Mouse (Mus musculus) hindbrain, embryonic 12.5 days (tissue): ENCODE data around the gene Fxyd6. TPM values are rescaled to one million over a fixed set of nuclear protein-coding genes. Genes with fewer than 3 reads are reported as not detected.

Experiments used
- ATAC-seq: fragments of 200-750 bp; cut with Nextera tagmentation; 2 replicates; pipeline ENCODE4 v1.8.0; 2017; ENCODE audit warnings: moderate TSS enrichment; ENCODE audit not compliant: low FRiP score
- H3K27ac ChIP-seq: fragments of 300-500 bp; sonication (generic); 2 replicates; pipeline ENCODE4 v1.5.1; 2016; ENCODE audit warnings: mild to moderate bottlenecking
- H3K27me3 ChIP-seq: fragments of 300-500 bp; sonication (generic); 2 replicates; pipeline ENCODE4 v1.6.1; 2016; ENCODE audit warnings: mild to moderate bottlenecking
- H3K36me3 ChIP-seq: fragments of 300-500 bp; sonication (generic); 2 replicates; pipeline ENCODE4 v1.6.1; 2016; ENCODE audit warnings: mild to moderate bottlenecking
- H3K4me1 ChIP-seq: fragments of 300-500 bp; sonication (generic); 2 replicates; pipeline ENCODE4 v1.6.1; 2016
- H3K4me2 ChIP-seq: fragments of 300-500 bp; sonication (generic); replicated peaks from 2 replicates; pipeline ENCODE4 v1.6.1; 2016; ENCODE audit warnings: mild to moderate bottlenecking
- H3K4me3 ChIP-seq: fragments of 300-500 bp; sonication (generic); 2 replicates; pipeline ENCODE4 v1.5.1; 2016; ENCODE audit warnings: mild to moderate bottlenecking
- H3K9ac ChIP-seq: fragments of 300-500 bp; sonication (generic); 2 replicates; pipeline ENCODE4 v1.6.1; 2016; ENCODE audit warnings: mild to moderate bottlenecking, moderate library complexity
- H3K9me3 ChIP-seq: fragments of 300-500 bp; sonication (generic); replicated peaks from 2 replicates; pipeline ENCODE4 v1.6.1; 2016; ENCODE audit warnings: mild to moderate bottlenecking
- WGBS: fragments of 180-500 bp; shearing (Covaris S2); methylation state at CpG from one replicate; pipeline ENCODE4 v1.1.7; 2016; 5-methylcytosine and 5-hydroxymethylcytosine counted together
- polyA plus RNA-seq: library from polyadenylated mRNA; unstranded; fragments of >200 nt; fragmentation: Nextera tagmentation; extraction: Ambion mirVana; gene quantifications from 2 replicates; pipeline ENCODE4 v1.2.1, GENCODE M21; 2016

Fxyd6 gene
- polyA plus RNA-seq: 190 and 196 TPM in 2 replicates

DNA sequence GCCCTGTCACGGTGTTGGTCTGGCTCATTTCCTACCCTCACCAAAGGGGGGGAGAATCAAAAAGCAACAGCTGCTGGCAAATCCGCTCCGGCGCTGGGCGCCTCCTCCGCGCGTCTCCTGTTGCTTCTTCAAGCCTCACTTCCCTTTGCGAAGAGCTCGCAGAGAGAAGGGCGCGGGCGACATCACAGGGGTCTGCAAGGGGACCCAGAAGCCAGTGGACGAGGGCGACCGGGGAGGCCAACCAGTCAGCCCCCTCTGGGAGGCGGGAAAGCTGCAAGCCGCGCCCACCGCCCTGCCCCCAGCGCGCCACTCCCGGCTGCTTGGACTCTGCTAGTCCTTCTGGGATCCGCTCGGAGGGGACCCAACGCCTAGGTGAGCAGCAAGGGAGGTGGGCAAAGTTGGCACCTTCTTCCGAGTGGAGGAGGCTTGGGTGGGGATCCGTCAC is at the start of gene Fxyd6:
Fxyd6 (plus strand) TSS at position 69 of the 445 bp plus-strand sequence.
- H3K9ac ChIP-seq: peak within 1 kb of the TSS; percentile 79
- H3K4me3 ChIP-seq: peak within 1 kb of the TSS; percentile 66
- H3K27me3 ChIP-seq: peaks cover 7% of the 10 kb centered on the region
- 0 out of 2 replicates have a peak, but pooled peaks cover under 1% of the 10 kb centered on the region for H3K36me3 ChIP-seq
- ATAC-seq: peak; percentile 76
- H3K4me1 ChIP-seq: peaks cover 26% of the 10 kb centered on the region
- H3K27ac ChIP-seq: peak within 1 kb of the TSS; percentile 84
- peak within 1 kb of the TSS; percentile 91 for H3K4me2 ChIP-seq
- H3K9me3 ChIP-seq: no peaks in the 10 kb centered on the region
- under 1% methylated on average over 28 of the region's 28 CpGs for WGBS

- H3K4me2 ChIP-seq: no peak overlapping the region
- WGBS: 90% methylated on average over 6 of the region's 6 CpGs
- peaks cover 6% of the 10 kb centered on the region; the same call in 1 of the 2 replicates for H3K27me3 ChIP-seq
- H3K9me3 ChIP-seq: no peaks in the 10 kb centered on the region
- no peak overlapping the region for H3K27ac ChIP-seq
- no peaks in the 10 kb centered on the region for H3K36me3 ChIP-seq
- ATAC-seq: no peak
- H3K4me3 ChIP-seq: no peak overlapping the region
- H3K4me1 ChIP-seq: no peaks in the 10 kb centered on the region
- no peak overlapping the region for H3K9ac ChIP-seq
Measured at GRCm38 (mm10) chr9:45321465-45321864, 48.5 kb upstream of the Fxyd6 start.

DNA sequence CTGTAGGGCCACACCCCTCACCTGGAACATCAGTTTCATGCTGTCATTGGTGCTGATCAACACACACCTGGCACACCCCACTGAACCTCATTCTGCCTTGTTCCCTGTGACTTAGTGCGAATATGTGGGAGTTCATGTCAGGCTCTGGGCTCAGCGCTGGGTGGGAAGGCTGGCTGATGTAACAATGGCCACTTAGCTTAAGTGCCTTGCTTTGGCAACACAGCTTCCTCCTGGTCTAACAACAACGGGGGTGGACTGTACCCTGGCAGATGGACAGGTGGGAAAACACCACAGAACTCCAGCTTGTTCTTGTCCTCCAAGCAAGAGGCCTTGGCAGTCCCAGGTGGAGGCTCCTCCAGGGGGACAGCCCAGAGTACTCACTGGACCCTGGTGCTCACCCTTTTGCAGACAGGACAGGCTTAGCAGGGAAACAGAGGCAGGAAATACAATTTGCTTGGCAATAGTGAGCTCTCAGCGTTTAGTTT is 48.0 kb upstream of the Fxyd6 start:
- Histone ChIP-seq H3K36me3 (no peaks in the 10 kb centered on the region), H3K4me3 (no peak overlapping the region), H3K4me2 (no peak overlapping the region), H3K27ac (no peak overlapping the region), H3K27me3 (peaks cover under 1% of the 10 kb centered on the region; the same call in 1 of the 2 replicates), H3K9ac (no peak overlapping the region), H3K4me1 (no peaks in the 10 kb centered on the region), H3K9me3 (no peaks in the 10 kb centered on the region)
- 90% methylated on average over 4 of the region's 4 CpGs for WGBS
- no peak for ATAC-seq

- Histone ChIP-seq H3K4me1 (no peaks in the 10 kb centered on the region), H3K27ac (no peak overlapping the region), H3K9me3 (no peaks in the 10 kb centered on the region), H3K36me3 (no peaks in the 10 kb centered on the region), H3K4me3 (no peak overlapping the region), H3K27me3 (no peaks in the 10 kb centered on the region), H3K9ac (no peak overlapping the region), H3K4me2 (no peak overlapping the region)
- 95% methylated on average over 9 of the region's 9 CpGs for WGBS
- no peak for ATAC-seq
Measured at GRCm38 (mm10) chr9:45326390-45326789, 43.6 kb upstream of the Fxyd6 start.

- H3K4me3 ChIP-seq: no peak overlapping the region
- no peak for ATAC-seq
- H3K9ac ChIP-seq: no peak overlapping the region
- H3K4me1 ChIP-seq: no peaks in the 10 kb centered on the region
- no peaks in the 10 kb centered on the region for H3K36me3 ChIP-seq
- H3K4me2 ChIP-seq: no peak overlapping the region
- no peaks in the 10 kb centered on the region for H3K27me3 ChIP-seq
- WGBS: 90% methylated on average over 4 of the region's 4 CpGs
- no peak overlapping the region for H3K27ac ChIP-seq
- H3K9me3 ChIP-seq: no peaks in the 10 kb centered on the region
Measured at GRCm38 (mm10) chr9:45328263-45328662, 41.7 kb upstream of the Fxyd6 start.

DNA sequence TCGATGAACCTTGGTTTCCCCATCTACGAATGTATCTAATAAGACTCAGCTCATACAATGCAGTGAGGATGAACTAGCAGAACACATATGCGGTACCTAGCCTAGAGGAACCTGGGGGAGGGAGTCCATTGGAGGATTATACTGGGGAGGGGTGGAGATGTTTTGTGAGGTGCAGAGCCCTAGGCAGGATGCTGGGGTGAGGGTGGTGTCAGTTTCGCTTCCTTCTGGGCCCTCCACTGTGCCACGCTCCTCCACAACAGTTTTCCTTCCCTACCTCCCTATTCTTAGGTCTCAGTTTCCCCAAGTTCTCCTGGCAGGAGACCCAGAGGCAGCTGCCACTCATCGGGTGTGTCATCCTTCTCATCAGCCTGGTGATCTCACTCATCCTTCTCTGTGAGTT is 40.4 kb upstream of the Fxyd6 start:
- Histone ChIP-seq H3K4me2 (no peak overlapping the region), H3K4me1 (no peaks in the 10 kb centered on the region), H3K36me3 (no peaks in the 10 kb centered on the region), H3K4me3 (no peak overlapping the region), H3K27me3 (no peaks in the 10 kb centered on the region), H3K9me3 (no peaks in the 10 kb centered on the region), H3K9ac (no peak overlapping the region), H3K27ac (no peak overlapping the region)
- 92% methylated on average over 6 of the region's 6 CpGs for WGBS
- no peak for ATAC-seq

- Histone ChIP-seq H3K9ac (no peak overlapping the region), H3K27ac (no peak overlapping the region), H3K9me3 (no peaks in the 10 kb centered on the region), H3K4me3 (no peak overlapping the region), H3K36me3 (no peaks in the 10 kb centered on the region), H3K4me2 (no peak overlapping the region), H3K27me3 (no peaks in the 10 kb centered on the region), H3K4me1 (no peaks in the 10 kb centered on the region)
- 72% methylated on average over 2 of the region's 2 CpGs for WGBS
- ATAC-seq: no peak
Measured at GRCm38 (mm10) chr9:45337406-45337805, 32.6 kb upstream of the Fxyd6 start.

GRCm38 (mm10) chr9:45343066-45343465 is 26.9 kb upstream of the Fxyd6 start:
- Histone ChIP-seq H3K9ac (no peak overlapping the region), H3K4me2 (no peak overlapping the region), H3K27ac (no peak overlapping the region), H3K36me3 (no peaks in the 10 kb centered on the region), H3K9me3 (no peaks in the 10 kb centered on the region), H3K4me3 (no peak overlapping the region), H3K4me1 (no peaks in the 10 kb centered on the region), H3K27me3 (no peaks in the 10 kb centered on the region)
- 85% methylated on average over 3 of the region's 3 CpGs for WGBS
- ATAC-seq: no peak

DNA sequence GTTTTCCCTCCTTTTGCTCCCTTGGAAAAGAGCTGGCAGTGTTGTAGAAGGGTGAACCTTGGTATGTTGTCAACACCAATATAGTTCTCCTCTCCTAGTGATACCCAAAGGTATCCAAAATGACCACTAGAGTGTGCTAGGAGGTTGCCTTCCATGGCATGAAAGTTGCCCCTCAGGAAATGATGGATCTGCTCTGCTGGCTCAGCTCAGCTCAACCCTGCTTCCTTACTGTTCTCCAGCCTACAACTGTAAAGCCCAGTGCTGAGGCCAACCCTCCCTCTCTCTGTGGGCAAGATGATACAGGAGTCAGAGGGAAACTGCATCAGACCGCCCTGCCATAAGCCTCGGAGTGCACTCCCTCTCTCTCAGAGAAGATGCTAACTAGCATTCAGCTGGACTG is 24.5 kb upstream of the Fxyd6 start:
- H3K9me3 ChIP-seq: no peaks in the 10 kb centered on the region

DNA sequence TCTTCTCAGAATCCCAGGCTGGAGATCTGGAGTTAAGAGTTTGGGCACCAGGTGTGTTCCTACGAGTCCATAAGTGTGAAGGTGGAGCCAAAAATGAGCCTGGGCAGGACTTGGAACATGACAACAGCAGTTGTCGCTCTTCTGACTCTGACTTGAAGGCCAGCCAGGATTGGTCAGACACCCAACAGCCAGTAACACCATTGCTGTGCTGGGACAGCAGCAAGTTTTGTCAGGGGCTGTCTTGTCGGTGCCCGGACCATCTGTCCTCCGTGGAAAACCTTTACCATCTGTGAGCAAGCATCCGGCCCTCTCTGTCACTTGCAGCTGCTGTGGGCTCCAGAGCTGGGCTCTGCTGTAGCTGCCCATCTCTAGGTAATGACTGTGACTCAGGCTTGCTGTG is 23.7 kb upstream of the Fxyd6 start:
- H3K27me3 ChIP-seq: no peaks in the 10 kb centered on the region
- no peak for ATAC-seq
- H3K9me3 ChIP-seq: no peaks in the 10 kb centered on the region
- H3K36me3 ChIP-seq: no peaks in the 10 kb centered on the region
- no peak overlapping the region for H3K9ac ChIP-seq
- H3K4me3 ChIP-seq: no peak overlapping the region
- no peak overlapping the region for H3K27ac ChIP-seq
- no peak overlapping the region for H3K4me2 ChIP-seq
- no peaks in the 10 kb centered on the region for H3K4me1 ChIP-seq
- WGBS: 65% methylated on average over 6 of the region's 6 CpGs

More for the DNA sequence above, 24.5 kb upstream of the Fxyd6 start:
- no peak overlapping the region for H3K27ac ChIP-seq
- H3K9ac ChIP-seq: no peak overlapping the region
- no peaks in the 10 kb centered on the region for H3K27me3 ChIP-seq
- no peaks in the 10 kb centered on the region for H3K36me3 ChIP-seq
- H3K4me3 ChIP-seq: no peak overlapping the region
- ATAC-seq: no peak
- H3K4me2 ChIP-seq: no peak overlapping the region
- WGBS: 66% methylated on average over 2 of the region's 2 CpGs
- no peaks in the 10 kb centered on the region for H3K4me1 ChIP-seq

DNA sequence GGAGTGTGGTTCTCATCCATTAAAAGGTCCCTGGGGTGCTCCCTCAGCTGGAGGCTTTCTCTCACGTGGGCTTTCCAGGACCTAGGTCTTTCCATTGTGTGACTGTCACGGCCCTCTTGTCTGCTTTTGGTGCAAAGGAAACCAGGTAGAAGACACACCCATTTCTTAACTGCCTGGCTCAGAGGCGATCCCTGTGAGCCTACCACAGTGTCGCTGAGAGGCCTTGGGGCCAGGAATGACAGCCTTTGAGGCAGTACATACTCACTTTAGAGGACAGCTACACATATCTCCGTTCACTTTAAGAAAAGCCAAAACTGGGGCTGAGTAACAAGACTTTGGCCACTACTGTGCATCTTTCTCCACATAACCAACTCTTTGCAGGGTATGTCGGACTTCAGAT is 21.4 kb upstream of the Fxyd6 start:
- H3K27me3 ChIP-seq: no peaks in the 10 kb centered on the region
- H3K27ac ChIP-seq: no peak overlapping the region
- no peak for ATAC-seq
- no peak overlapping the region for H3K4me2 ChIP-seq
- H3K4me1 ChIP-seq: no peaks in the 10 kb centered on the region
- no peak overlapping the region for H3K9ac ChIP-seq
- no peak overlapping the region for H3K4me3 ChIP-seq
- 72% methylated on average over 6 of the region's 6 CpGs for WGBS
- no peaks in the 10 kb centered on the region for H3K36me3 ChIP-seq
- H3K9me3 ChIP-seq: no peaks in the 10 kb centered on the region

DNA sequence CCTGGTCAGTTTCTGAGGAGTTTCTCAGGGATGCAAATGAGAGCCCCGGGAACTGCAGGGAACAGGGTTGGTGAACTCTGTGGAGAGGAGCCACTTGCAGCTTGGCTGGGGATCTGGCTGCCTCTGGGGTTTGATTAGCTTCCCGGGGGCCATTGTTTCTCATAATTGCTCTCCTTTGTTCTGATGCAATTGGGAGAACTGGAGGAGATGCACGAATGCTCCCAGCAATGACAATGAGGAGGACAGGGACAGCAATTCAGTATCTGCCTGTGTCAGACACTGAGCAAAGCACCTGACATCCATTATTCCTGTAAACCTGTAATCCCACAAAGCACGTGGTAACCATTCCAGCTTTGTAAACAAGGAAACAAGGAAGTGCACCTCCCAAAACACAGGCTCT is 20.8 kb upstream of the Fxyd6 start:
- no peak for ATAC-seq
- no peaks in the 10 kb centered on the region for H3K27me3 ChIP-seq
- H3K9ac ChIP-seq: no peak overlapping the region; the same call in 1 of the 2 replicates
- H3K27ac ChIP-seq: no peak overlapping the region
- H3K9me3 ChIP-seq: no peaks in the 10 kb centered on the region
- no peak overlapping the region for H3K4me2 ChIP-seq
- no peaks in the 10 kb centered on the region for H3K4me1 ChIP-seq
- H3K36me3 ChIP-seq: no peaks in the 10 kb centered on the region
- H3K4me3 ChIP-seq: no peak overlapping the region
- 35% methylated on average over 4 of the region's 4 CpGs for WGBS

DNA sequence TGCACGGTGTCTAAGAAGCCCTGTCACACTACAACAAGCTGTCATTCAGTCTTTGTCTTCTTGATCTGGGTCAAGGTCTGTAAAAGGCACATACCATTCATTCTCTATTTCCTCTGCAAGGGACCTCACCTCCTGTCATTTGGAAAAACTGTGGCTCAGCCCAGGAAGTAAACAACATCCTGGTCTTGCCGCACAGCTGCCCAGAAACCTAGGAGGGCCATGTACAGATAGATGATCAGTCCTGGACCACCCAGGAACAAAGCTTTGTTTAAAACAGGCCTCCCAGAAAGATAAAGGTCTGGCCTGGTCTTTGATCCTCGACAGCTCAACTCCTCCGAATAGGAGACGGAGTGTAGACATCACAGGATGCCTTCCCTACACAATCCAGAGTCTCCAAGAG is 20.1 kb upstream of the Fxyd6 start:
- WGBS: 52% methylated on average over 5 of the region's 5 CpGs
- Histone ChIP-seq H3K4me1 (no peaks in the 10 kb centered on the region), H3K27me3 (no peaks in the 10 kb centered on the region)

More for the DNA sequence above, 20.1 kb upstream of the Fxyd6 start:
- no peak for ATAC-seq
- H3K4me3 ChIP-seq: no peak overlapping the region
- H3K9ac ChIP-seq: no peak overlapping the region
- no peaks in the 10 kb centered on the region for H3K36me3 ChIP-seq
- H3K4me2 ChIP-seq: no peak overlapping the region
- H3K27ac ChIP-seq: no peak overlapping the region
- H3K9me3 ChIP-seq: no peaks in the 10 kb centered on the region
